ENCODE assay signal across 24 mouse cellular contexts in genomic region chr14:117768697-117769096, GRCm38 (mm10).
DNase-seq lines count a peak whose midpoint lies in the region; ATAC-seq lines count a peak whose summit lies in the region.
"Had no signal": no experiment of that assay in that cellular context is flagged by ENCODE, and none has a peak within 500 bp of the region (broad histone marks: within the 10 kb centered on the region; RNA-seq: fewer than 3 reads in every experiment).

No protein-coding gene starts in this region.

- H3K9me3 ChIP-seq in forebrain, embryonic 13.5 days (replicated peaks) = no peaks in the 10 kb centered on the region
- H3K9me3 ChIP-seq: embryonic facial prominence, embryonic 13.5 days; forebrain, embryonic 12.5 days; heart, embryonic 10.5 days; hindbrain, embryonic 12.5 days had no signal

- ATAC-seq in forebrain, embryonic 13.5 days = no peak
- ATAC-seq: activated CD4-positive, CD25-positive, alpha-beta regulatory T cell, adult 4 months; forebrain, postnatal 0 days; hindbrain, embryonic 16.5 days; Patski had no signal

- no peak overlapping the region for H3K9ac ChIP-seq in forebrain, embryonic 13.5 days
- H3K9ac ChIP-seq: embryonic facial prominence, embryonic 13.5 days; forebrain, embryonic 12.5 days; forebrain, postnatal 0 days; hindbrain, embryonic 12.5 days had no signal

- H3K36me3 ChIP-seq in forebrain, embryonic 13.5 days (ENCODE audit: poor library complexity, severe bottlenecking) = no peaks in the 10 kb centered on the region
- H3K36me3 ChIP-seq: embryonic facial prominence, embryonic 13.5 days; forebrain, embryonic 12.5 days; heart, embryonic 10.5 days; hindbrain, embryonic 12.5 days had no signal

- H3K4me3 ChIP-seq in forebrain, embryonic 13.5 days = no peak overlapping the region
- H3K4me3 ChIP-seq: embryonic facial prominence, embryonic 13.5 days; forebrain, embryonic 12.5 days; heart, embryonic 10.5 days; hindbrain, embryonic 12.5 days had no signal

- WGBS in forebrain, embryonic 13.5 days = 89% methylated on average over 7 of the region's 7 CpGs

- H3K27ac ChIP-seq in forebrain, embryonic 13.5 days = no peak overlapping the region
- H3K27ac ChIP-seq: embryonic facial prominence, embryonic 13.5 days; forebrain, embryonic 12.5 days; heart, embryonic 10.5 days; hindbrain, embryonic 12.5 days had no signal

- H3K27me3 ChIP-seq in forebrain, embryonic 13.5 days = no peaks in the 10 kb centered on the region
- H3K27me3 ChIP-seq: CH12.LX; embryonic facial prominence, embryonic 13.5 days; forebrain, embryonic 12.5 days; hindbrain, embryonic 12.5 days; Patski had no signal

- 0 out of 2 replicates have a peak, but pooled peaks cover 4% of the 10 kb centered on the region for H3K4me1 ChIP-seq in forebrain, embryonic 13.5 days
- H3K4me1 ChIP-seq: embryonic facial prominence, embryonic 13.5 days; forebrain, embryonic 12.5 days; heart, embryonic 10.5 days had no signal

- no peak overlapping the region for H3K4me2 ChIP-seq in forebrain, embryonic 13.5 days
- H3K4me2 ChIP-seq: embryonic facial prominence, embryonic 13.5 days; forebrain, embryonic 12.5 days; hindbrain, embryonic 12.5 days had no signal

- DNase-seq in heart, adult 11 months = peak; percentile 18
- no peak for DNase-seq in heart, adult 9 months (ENCODE audit: low spot score in 2 of 2)
- peak; percentile 13 for DNase-seq in layer of hippocampus, adult 9-11 months
- DNase-seq in layer of hippocampus, postnatal 36 days = no peak
- peak; percentile 46 for DNase-seq in right cerebral cortex, adult 18-20 months
- DNase-seq in right cerebral cortex, postnatal 4 days = no peak
- DNase-seq in right cerebral cortex, postnatal 36 days (ENCODE audit: low spot score in 2 of 2) = peak; percentile 5 to 22
- DNase-seq: adrenal gland, postnatal 14 days; cerebellum, adult 18-20 months; cerebellum, adult 9-11 months; cerebellum, postnatal 36 days; forebrain, postnatal 0 days; gastrocnemius, postnatal 25 days; heart, postnatal 10 days; heart, postnatal 4 days had no signal

Comparison
In these comparisons a context has a peak if more than half of its experiments do, and no peak if none do; other contexts are left out.
1. DNase-seq: peak in heart, adult 11 months (single experiment), layer of hippocampus, adult 9-11 months (single experiment), right cerebral cortex, adult 18-20 months (single experiment) and right cerebral cortex, postnatal 36 days (2 of 2); none in heart, adult 9 months (0 of 2), layer of hippocampus, postnatal 36 days (0 of 2) and right cerebral cortex, postnatal 4 days (single experiment).